Mouse (Mus musculus): ENCODE results near the gene Gck.

Gck gene

DNA sequence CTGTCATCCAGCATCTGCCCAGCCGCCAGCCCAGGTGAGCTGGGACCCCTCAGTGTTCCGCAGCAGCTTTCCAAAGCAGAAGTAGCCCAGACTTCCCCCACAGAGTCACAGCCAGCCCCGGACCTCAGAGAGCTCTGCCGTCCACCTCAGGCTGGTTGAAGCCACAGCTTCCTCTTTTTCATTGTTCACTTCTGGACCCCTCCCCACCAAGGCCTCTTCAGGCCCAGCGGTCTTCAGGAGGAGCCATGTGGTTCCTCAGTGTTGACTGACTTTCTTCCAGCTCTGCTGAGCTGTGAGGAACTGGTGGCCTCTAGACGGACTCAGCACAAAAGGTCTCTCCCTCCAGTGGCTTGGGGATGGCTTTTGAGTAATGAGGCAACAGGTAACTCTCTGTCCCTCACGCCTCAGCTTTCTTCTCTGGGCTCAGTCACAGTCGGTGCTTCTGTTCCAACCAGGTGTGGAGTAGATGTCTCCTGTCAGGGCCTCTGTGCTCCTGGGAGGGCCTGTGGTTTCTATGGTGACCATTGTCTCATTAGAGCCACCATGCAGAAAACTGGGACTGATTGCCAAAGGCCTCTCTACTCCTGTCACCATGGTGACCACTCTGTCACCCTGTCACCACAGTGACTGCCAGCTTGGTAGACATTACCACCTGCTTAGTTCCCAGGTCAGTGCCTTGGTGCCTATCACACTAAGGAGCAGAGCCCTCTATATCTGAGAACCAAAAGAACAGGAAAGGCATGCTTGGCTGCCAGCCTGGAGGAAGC, at the start of gene Gck:
Gene Gck, minus strand, starts transcription at position 496 of the 767 bp plus-strand sequence.
- DNase-seq (ENCODE audit: low read depth, low spot score), result peak; percentile 45

DNA sequence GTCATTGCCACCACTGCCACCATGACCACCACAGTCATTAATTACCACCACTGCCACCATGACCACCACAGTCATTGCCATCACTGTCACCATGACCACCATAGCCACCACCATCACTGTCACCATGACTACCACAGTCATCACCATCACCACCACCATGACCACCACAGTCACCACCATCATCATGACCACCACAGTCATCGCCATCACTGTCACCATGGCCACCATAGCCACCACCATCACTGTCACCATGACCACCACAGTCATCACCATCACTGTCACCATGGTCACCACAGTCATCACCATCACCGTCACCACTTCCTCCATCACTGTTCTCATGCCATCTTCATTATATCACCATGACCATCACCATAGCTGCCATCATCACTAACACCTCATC, 48.6 kb upstream of the Gck start:
- no peak for DNase-seq (ENCODE audit: low read depth, low spot score)

DNA sequence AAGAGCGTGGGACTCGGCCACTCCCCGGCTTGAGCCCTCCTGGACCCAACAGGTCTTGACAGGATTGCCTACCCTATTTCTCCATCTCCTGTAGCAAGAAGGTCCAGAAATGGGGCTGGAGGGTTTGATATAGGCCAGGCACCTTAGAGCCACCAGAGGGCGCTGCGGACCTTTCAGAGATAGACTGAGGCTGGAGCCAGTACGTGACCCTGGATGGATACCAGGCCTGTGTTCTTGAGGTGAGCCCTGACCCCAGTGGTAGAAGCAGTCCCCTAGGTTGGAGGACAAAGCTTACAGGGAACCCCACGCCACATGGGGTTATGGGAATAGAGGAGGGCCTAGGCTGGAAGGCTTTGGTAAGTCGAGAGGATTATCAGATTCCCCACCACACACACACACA, 46.1 kb upstream of the Gck start:
- peak; percentile 94 for DNase-seq (ENCODE audit: low read depth, low spot score)

DNA sequence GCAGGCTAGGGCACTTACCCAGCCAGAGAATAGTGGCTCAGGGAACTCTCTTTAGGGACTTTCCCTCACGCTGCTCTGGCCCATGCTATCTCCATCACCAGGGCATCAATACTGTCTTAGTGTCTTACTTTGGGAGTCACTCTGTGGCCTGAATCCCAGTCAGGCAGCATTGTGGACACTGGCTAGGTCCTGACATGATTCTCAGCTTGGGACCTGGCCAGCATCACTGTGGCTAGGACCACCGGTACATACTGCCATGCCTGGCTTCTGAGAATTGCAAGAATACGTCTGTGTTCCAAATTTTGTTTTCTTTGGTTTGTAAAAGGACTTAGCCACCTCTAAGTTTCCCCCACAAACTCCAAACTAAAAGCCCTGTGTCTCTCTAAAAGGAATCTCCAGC, 45.0 kb upstream of the Gck start:
- no peak for DNase-seq (ENCODE audit: low read depth, low spot score)

DNA sequence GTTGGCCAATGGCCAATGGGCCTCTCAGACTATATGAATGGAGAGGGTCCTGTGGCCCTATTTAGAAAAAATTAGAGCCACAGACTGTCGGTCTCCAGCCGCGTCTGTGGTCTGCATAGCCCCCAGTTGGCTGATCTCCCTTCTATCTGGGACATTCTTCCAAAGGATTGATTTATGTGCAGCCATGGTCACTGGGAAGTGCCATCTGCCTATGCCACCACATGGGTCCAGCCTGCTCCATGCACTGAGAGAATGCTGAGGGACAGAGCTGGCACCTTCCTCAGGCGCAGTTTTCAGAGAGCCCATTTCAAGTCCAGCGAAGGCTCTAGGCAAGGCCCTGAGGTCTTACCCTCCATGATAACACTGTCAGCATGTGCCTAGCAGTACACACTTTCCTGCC, 44.3 kb upstream of the Gck start:
- peak; percentile 89 for DNase-seq (ENCODE audit: low read depth, low spot score)

DNA sequence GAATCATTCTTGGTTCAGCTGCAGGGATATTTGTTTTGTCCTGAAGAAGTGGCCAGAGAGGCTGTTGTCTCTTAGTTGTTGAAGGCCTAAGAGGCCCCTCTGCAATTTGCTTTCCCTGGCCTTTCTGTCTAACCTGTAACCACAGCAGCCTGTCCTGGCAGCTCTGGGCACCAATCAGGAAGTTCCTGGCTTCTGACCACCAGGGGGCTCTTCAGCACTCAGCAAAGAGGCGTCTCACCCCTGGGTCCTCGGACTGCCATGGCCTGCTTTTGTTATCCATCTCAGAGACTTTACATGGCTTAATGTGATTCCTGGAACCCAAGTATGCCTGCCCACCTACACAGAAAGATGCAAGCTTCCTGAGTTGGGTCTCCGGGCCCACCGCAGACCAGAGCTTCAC, 41.0 kb upstream of the Gck start:
- peak; percentile 86 for DNase-seq (ENCODE audit: low read depth, low spot score)

DNA sequence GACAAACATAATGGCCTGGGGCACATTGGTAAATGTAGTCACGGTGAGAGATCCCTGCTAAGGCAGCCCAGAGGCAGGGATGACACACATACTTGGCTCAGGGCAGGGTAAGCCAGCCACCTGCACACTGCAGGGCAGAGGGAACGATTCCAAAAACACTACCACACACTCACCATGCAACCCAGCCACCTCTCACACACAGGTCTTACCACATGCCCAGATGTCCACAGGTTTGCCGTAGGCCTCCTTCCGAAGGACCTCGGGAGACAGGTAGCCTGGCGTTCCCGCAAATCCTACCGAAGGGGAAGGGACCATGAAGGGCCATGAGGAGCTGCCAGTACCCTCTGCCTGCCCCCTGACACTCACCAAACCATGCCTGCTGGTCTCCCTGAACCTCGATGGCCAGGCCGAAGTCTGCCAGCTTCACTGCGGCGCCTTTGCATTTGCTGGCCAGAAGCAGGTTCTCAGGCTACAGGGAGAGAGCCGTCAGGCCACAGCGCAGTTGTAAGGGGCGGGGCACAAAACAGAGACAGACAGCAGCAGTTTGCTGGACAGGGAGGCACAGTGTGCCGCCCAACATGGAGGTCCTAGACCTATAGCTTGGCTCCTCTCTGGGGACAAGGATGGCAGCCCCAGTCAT, 40.2 kb upstream of the Gck start:
- peak; percentile 77 for DNase-seq (ENCODE audit: low read depth, low spot score)

DNA sequence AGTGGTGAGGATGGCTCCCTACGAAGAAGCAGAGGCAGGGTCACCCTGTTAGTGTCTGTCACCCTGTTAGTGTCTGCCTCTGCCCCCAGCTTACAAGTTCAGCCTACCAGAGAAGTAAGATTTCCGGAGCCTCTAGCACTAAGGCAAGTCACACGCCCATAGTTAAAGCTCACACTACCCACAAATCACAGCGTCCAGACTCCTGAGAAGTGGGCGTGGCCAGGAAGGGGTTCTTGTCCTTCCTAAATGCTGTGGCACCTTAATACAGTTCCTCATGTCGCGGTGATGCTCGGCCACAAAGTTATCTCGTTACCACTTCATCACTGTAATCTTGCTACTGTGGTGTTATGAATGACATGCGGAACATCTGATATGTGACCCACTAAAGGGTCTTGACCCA, 38.2 kb upstream of the Gck start:
- DNase-seq (ENCODE audit: low read depth, low spot score), result no peak

DNA sequence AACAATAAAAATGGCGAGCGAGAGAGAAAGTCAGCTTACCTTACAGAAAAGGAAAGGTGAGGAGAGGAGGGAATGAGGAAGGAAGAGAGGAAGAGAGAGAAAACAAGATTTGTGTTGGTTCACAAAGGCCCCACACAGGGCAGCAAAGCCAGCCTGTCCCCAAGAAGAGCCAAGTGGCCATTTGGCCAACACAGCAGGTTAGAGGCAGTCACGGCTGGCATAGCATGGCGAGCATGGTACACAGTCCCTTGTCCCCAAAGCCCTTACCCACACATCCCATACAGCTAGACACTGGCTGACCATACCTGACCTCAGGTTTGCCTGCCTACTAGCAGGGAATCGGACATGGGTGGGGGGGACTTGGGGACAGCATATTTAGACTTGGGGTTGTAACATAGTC, 33.7 kb upstream of the Gck start:
- DNase-seq (ENCODE audit: low read depth, low spot score), result peak; percentile 90

DNA sequence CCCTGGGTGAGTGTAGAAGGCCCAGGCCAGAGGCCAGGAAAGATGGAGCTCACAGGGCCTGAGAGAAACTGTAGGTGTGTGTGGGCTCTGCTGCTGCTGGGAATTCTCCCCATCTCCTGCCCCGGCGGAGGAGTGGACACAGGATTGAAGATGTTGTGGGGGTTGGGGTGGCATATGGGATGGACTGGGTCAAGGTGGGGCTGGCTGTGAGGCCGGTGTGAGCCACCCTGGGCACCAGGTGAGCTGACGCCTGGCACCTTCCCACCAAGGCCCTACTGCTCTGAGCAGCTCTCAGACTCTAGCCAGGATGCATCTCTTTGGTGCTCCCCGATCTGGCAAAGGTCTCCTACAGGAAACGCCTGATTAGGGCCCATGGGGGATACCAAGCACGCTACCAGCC, 31.4 kb upstream of the Gck start:
- DNase-seq (ENCODE audit: low read depth, low spot score), result no peak

DNA sequence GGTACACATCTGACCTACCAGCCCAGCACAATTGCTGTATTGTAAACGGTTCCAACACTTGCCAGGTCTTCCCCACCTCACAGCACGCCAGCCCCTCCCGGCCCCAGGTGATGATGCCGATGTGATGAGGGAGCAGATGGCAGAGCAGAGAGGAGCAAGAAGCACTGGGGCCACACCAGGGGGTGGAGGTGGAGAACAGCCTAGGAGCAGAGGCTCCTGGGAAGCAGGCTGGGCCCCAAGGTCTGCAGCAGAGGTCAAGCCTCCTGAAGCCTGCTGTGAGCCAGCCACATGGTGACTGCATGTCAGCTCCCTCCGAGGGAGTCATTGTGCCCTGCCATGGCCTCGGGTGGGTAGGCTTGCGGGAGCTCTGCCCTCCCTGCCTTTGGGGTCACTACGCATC, 30.7 kb upstream of the Gck start:
- DNase-seq (ENCODE audit: low read depth, low spot score), result no peak

DNA sequence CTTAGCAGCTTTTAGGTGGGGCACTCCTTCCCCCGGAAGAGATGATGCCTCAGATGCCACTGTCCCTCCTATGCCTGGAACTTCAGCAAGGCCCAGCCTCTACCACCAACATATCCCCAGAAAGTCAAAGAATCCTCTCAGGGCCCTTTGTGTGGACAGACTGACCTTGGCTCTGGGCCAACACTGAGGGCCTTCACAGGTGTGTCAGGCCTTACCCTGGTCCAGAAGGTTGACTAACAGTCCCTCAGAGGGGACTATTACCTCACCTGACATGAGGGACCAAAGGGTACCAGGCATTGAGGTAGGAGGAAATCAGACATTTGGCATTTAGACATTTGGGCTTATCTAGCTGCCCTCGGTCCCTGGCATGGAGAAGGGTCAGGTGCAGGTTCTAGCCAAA, 30.2 kb upstream of the Gck start:
- DNase-seq (ENCODE audit: low read depth, low spot score), result no peak

DNA sequence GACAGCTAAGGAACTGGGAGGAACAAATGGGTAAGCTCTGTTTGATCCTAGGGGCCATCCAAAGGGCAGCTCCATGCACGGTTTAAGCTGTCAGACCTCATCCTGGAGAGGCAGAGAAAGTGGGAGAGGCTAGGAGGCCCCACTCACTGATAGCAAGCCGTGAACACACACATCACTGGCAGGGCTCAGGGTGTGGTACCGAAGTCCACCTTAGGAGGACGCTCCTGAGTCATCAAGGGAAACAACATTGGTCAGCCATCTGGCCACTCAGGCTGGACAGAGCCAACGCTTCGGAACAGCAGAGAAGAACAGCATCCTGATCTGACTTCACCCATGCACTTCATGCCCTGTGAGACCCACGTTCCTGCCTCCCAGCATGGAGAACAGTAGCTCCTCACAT, 29.2 kb upstream of the Gck start:
- DNase-seq (ENCODE audit: low read depth, low spot score), result no peak

DNA sequence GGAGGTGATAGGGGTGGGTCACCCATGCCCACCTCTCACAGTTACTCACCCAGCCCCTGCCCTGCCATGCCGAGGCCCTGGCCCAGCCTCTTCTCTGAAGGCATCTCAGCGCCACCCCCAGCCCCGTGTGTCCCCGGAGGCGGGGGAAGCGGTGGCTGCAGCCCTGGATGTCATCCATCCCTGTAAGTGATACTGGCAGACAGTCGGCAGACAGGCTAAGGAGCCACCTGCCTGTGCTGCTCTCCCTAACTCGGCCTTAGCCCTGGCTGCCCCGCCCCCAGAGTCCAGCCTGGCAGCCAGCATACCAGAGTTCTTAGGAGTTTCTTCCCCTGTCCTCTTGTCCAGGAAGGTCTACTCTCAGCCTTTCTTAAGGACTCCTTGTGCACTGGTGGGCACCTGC, 26.2 kb upstream of the Gck start:
- peak; percentile 61 for DNase-seq (ENCODE audit: low read depth, low spot score)

DNA sequence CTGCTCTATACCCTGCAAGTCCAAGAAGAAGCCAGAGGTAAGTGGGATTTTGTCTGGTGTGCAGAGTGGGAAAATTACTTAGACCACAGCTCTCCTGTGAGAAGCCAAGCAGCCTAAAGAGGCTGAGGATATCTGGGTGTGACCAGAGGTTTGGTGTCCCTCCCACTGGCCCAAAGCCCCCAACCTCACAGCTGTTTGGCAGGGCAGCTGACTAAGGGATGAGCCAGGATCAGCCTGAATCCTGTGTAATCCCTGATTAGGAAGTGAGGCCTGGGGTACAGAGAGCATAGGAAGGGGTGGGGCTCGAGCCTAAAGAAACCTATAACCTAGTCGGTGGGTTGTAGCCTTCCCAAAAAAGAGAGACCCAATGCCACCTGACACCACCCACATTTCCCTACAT, 25.2 kb upstream of the Gck start:
- no peak for DNase-seq (ENCODE audit: low read depth, low spot score)

DNA sequence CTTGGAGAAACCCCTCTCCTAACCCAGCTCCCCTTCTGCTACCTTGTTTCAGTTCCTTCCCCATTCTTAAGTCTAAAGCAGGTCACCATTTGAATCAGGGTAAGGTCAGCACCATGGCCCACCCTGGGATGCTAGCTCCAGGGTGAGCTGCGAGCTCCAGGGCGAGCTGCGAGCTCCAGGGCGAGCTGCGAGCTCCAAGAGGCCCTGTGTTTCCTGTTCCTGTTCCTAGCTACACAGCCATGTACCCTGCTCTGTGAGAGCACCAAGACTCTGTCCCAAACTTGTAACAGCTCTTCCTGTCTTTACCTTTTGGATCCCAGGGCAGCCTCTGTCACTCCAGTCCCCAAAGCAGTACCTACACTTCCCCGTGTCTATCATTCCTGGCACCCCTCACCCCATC, 24.2 kb upstream of the Gck start:
- DNase-seq (ENCODE audit: low read depth, low spot score), result no peak

DNA sequence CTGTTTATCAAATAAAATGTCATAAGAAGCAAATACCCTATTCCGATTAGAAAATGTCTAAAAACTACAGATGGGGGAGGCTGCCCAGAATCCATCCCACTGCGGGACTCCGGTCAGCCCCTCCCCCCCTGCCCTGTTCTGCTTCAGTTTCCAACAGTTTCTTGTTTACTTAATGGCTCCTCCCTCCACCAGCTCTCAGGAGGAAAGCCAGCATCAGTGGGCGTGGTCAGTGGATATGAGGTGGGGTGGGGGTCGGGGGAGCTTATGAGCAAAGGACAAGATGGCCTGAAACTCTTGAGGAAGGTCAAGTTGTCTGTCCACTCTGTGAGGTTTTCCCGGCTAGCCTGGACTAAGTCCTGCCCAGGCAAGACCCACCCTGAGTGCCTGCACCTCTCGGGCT, 23.3 kb upstream of the Gck start:
- no peak for DNase-seq (ENCODE audit: low read depth, low spot score)

DNA sequence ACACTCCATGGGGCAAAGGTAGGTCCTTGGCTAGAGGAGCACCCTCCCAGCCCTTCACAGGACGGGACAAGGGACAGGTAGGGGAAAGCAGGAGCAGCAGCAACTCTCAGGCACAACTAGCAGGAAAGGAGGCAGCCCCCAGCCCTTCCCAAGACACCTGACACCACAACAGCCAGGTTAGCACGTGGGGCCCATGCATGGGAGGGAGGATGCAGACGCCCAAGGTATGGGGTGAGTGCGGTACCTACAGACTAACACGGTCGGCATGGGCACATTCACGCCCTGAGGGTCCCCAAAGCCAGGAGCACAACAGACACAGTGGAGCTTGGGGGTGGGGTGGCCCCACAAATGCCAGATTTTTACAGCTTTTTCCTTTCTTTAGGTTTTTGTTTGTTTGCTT, 21.3 kb upstream of the Gck start:
- no peak for DNase-seq (ENCODE audit: low read depth, low spot score)

DNA sequence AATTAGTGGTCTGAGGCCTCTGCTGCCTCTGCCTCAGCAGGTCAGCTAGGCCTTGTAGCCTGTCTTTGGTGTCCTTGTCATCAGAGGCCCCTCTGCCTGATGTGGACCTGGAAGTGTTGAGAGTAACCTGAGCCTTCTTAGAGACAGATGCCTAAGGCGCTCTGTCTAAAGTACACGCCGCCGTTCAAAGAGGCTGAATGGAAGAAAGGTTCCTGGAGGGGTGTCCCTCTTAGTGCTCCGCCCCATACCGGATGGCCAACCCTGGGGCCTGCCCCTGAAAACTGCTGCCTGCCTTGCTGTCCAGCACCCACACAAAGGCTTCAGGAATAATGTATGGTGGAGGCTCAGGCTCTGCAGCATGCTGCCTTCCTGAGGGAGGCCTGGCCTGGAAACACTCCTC, 18.3 kb upstream of the Gck start:
- DNase-seq (ENCODE audit: low read depth, low spot score), result no peak

DNA sequence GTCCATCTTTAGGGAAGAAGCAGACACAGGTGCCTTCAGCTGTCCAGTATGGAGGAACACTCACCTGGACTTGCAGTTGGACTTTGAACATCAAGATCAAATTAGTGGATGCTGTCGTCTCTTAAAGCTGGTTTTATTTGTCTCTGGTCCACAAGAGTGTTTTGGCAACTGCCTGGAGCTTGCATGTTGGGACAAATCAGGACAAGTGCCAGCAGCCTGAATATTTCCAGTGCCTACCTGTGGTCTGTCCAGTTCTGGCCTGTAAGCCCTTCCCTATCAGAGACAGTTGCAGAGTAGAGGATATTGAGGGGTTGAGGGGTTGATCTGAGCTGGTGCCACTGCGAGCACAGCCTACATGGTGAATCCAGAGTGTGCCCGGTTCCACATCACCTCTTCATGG, 16.9 kb upstream of the Gck start:
- no peak for DNase-seq (ENCODE audit: low read depth, low spot score)

DNA sequence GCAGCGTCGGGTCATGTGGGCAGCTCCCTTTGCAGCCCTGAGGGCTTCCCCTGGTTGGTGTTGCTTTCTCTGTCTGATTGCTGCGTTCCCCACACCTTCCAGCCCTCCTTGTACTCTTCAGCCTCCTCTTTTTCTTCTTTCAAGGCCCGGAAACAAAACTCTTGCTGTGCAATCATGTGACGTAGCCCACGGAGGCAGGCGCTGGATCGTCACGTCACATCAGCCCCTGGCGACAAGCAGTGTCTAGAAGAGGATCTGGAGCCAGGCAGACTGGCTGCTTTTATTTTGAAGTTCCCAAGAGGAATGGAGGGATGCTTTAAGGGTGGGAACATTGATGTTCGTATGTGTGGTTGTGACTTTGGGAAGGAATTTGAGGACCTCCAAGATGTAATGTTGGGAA, 16.0 kb upstream of the Gck start:
- DNase-seq (ENCODE audit: low read depth, low spot score), result peak; percentile 66

DNA sequence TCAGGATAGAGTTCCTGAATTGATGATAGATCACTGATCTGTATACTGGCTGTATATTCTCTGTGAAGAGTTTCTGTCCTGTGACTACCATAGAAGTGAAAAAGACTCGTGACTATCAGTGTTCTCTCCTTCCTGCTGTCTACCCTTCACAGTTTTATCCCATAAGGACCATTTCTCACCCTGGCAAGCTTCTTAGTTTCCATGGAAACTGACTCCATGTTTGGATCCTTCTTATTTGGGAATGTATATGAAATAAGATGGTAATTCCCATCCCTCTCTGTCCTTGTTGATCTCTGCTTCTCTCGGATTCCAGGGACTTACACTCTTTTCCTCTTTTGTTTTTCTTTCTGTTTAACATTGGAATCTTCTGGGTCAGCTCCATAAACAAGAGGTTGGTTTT, 10.2 kb upstream of the Gck start:
- peak; percentile 71 for DNase-seq (ENCODE audit: low read depth, low spot score)

DNA sequence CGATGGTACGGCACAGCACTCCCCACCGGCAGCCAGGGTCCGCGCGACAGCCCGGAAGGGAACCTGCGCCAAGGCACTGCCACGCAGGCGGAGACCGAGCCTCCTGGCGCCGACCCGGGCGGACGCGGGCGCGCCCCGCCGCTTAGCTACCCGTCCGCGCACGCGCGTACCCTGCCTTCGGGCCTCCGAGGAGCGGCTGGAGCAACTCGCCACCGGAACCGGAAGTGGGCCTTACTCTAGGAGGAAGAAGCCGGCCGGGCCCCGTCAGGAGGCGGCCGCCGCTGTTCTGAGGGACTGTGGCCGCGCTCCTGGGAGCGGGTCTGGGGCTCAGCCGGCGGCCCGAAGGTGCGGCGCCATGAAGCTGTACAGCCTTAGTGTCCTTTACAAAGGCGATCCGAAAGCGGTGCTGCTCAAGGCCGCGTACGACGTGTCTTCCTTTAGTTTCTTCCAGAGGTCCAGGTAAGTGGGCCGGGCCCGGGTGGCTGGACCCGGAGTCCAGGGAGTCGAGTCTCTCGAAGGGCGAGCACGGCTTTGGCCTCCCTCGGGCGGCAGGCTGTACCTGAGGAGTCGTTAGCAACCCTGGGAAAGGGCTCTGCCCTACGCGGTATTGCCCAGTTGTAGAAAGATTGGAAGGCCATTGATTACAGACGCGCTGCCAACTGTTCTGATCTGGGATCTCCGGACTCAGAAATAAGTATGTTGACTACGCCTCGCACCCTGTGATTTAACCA, 5.8 kb upstream of the Gck start, which contains the start of gene Ykt6:
Gene Ykt6, plus strand, starts transcription at position 148 of the 731 bp plus-strand sequence.
- peak; percentile 99 for DNase-seq (ENCODE audit: low read depth, low spot score)

All from brain, adult 2 months (tissue).